In genomic region chr4:146173378-146174226, GRCm38 (mm10) we compare ENCODE assay signal across 8 mouse cellular contexts. TPM values are rescaled to one million over a fixed set of nuclear protein-coding genes. Genes with fewer than 3 reads are reported as not detected.
A peak's percentile ranks its signal among the peaks of the same experiment; 100 is the strongest.
DNase-seq lines count a peak whose midpoint lies in the region; ATAC-seq lines count a peak whose summit lies in the region.
"Not testable (repeated sequence)": the region's sequence is repeated elsewhere in the genome, so short reads cannot be mapped to it uniquely, and the experiment has no call there.
"Had no signal": no experiment of that assay in that cellular context is flagged by ENCODE, and none has a peak within 500 bp of the region (broad histone marks: within the 10 kb centered on the region; RNA-seq: fewer than 3 reads in every experiment).

No protein-coding gene starts in this region.

- peak; percentile 23 to 26 for DNase-seq in adrenal gland, adult 18-20 months (ENCODE audit: low spot score in 2 of 2)
- DNase-seq in midbrain, embryonic 10.5 days (ENCODE audit: low spot score): peak; percentile 12
- peak; percentile 50 to 82 for DNase-seq in spleen, postnatal 4 days (ENCODE audit: low spot score in 2 of 2)

- ATAC-seq in embryonic facial prominence, embryonic 15.5 days (ENCODE audit: insufficient number of reproducible peaks, low FRiP score, low TSS enrichment, low read depth): peak; percentile 85
- ATAC-seq in heart, embryonic 12.5 days (ENCODE audit: insufficient number of reproducible peaks, low FRiP score): peak; percentile 76
- peak; percentile 65 for ATAC-seq in intestine, embryonic 15.5 days
- ATAC-seq in limb, embryonic 13.5 days (ENCODE audit: low FRiP score, low read depth): peak; percentile 71; the same call in 1 of the 2 replicates

- not testable (repeated sequence) for H3K27ac ChIP-seq in embryonic facial prominence, embryonic 15.5 days (replicated peaks); heart, embryonic 12.5 days (ENCODE audit: poor library complexity, severe bottlenecking); intestine, embryonic 15.5 days; limb, embryonic 13.5 days; midbrain, embryonic 10.5 days (replicated peaks)

- not testable (repeated sequence) for H3K27me3 ChIP-seq in embryonic facial prominence, embryonic 15.5 days; heart, embryonic 12.5 days (replicated peaks); intestine, embryonic 15.5 days (replicated peaks); limb, embryonic 13.5 days; midbrain, embryonic 10.5 days (ENCODE audit: low read depth, poor library complexity, severe bottlenecking)

- H3K4me1 ChIP-seq in embryonic facial prominence, embryonic 15.5 days; heart, embryonic 12.5 days (replicated peaks); intestine, embryonic 15.5 days (replicated peaks); limb, embryonic 13.5 days; midbrain, embryonic 10.5 days: not testable (repeated sequence)

- H3K36me3 ChIP-seq in embryonic facial prominence, embryonic 15.5 days; heart, embryonic 12.5 days; intestine, embryonic 15.5 days; limb, embryonic 13.5 days; midbrain, embryonic 10.5 days: not testable (repeated sequence)

- H3K9me3 ChIP-seq in embryonic facial prominence, embryonic 15.5 days (replicated peaks): peaks cover 14% of the 10 kb centered on the region; the same call in 1 of the 2 replicates
- H3K9me3 ChIP-seq in heart, embryonic 12.5 days (replicated peaks): peaks cover 15% of the 10 kb centered on the region
- H3K9me3 ChIP-seq in intestine, embryonic 15.5 days: not testable (repeated sequence)
- peaks cover 12% of the 10 kb centered on the region for H3K9me3 ChIP-seq in limb, embryonic 13.5 days
- H3K9me3 ChIP-seq in midbrain, embryonic 10.5 days (replicated peaks): peaks cover 17% of the 10 kb centered on the region

- 58% methylated on average over 4 of the region's 4 CpGs for WGBS in embryonic facial prominence, embryonic 15.5 days
- WGBS in heart, embryonic 12.5 days: 59% methylated on average over 4 of the region's 4 CpGs
- WGBS in intestine, embryonic 15.5 days: 62% methylated on average over 4 of the region's 4 CpGs
- 61% methylated on average over 4 of the region's 4 CpGs for WGBS in limb, embryonic 13.5 days
- 77% methylated on average over 4 of the region's 4 CpGs for WGBS in midbrain, embryonic 10.5 days

- H3K9ac ChIP-seq in embryonic facial prominence, embryonic 15.5 days; heart, embryonic 12.5 days; intestine, embryonic 15.5 days; limb, embryonic 13.5 days: not testable (repeated sequence)

- not testable (repeated sequence) for H3K4me2 ChIP-seq in embryonic facial prominence, embryonic 15.5 days (replicated peaks); heart, embryonic 12.5 days; intestine, embryonic 15.5 days (replicated peaks); limb, embryonic 13.5 days (replicated peaks)

- not testable (repeated sequence) for H3K4me3 ChIP-seq in embryonic facial prominence, embryonic 15.5 days (replicated peaks); heart, embryonic 12.5 days; intestine, embryonic 15.5 days (replicated peaks); limb, embryonic 13.5 days; midbrain, embryonic 10.5 days

RNA-seq across cellular contexts. Expression of gene Zfp600, which starts 17.0 kb away (rescaled TPM):
- total RNA-seq in adrenal gland, adult 18-20 months (2021): under 1 TPM in 1 of 2 experiments, not detected in 1; 0.45 TPM
- not detected in 2 replicates for polyA plus RNA-seq in embryonic facial prominence, embryonic 15.5 days (2015; fragmentation: Nextera tagmentation; extraction: Ambion mirVana)
- not detected in 2 replicates for polyA plus RNA-seq in heart, embryonic 12.5 days (2016; fragmentation: Nextera tagmentation; extraction: Ambion mirVana)
- polyA plus RNA-seq in intestine, embryonic 15.5 days (2015; fragmentation: Nextera tagmentation; extraction: Ambion mirVana): 0.14 TPM in 1 of 2 replicates, not detected in the other
- polyA plus RNA-seq in limb, embryonic 13.5 days (2015; fragmentation: Nextera tagmentation; extraction: Ambion mirVana): not detected in 2 replicates
- not detected in 2 replicates for polyA plus RNA-seq in midbrain, embryonic 10.5 days (2016; fragmentation: Nextera tagmentation; extraction: Ambion mirVana)
- polyA plus RNA-seq: forebrain, embryonic 13.5 days had no signal

Comparison
In these comparisons a context has a peak if more than half of its experiments do, and no peak if none do; other contexts are left out.
1. DNase-seq: peak in every context shown above with its lines; median percentile 66 in spleen, postnatal 4 days; 24 in adrenal gland, adult 18-20 months; 12 in midbrain, embryonic 10.5 days.